Mouse (Mus musculus) liver (tissue): ENCODE data around the gene Rpl41.
"Not testable (repeated sequence)": the region's sequence is repeated elsewhere in the genome, so short reads cannot be mapped to it uniquely, and the experiment has no call there.

ENCODE experiments used
- DNase-seq: peaks from one replicate; pipeline ENCODE4 v3.0.0-alpha.2; 2020; ENCODE audit warnings: mixed read lengths

Gene Rpl41

GRCm38 (mm10) chr10:128524111-128524731, 24.9 kb downstream of the Rpl41 start:
- DNase-seq: no peak

DNA sequence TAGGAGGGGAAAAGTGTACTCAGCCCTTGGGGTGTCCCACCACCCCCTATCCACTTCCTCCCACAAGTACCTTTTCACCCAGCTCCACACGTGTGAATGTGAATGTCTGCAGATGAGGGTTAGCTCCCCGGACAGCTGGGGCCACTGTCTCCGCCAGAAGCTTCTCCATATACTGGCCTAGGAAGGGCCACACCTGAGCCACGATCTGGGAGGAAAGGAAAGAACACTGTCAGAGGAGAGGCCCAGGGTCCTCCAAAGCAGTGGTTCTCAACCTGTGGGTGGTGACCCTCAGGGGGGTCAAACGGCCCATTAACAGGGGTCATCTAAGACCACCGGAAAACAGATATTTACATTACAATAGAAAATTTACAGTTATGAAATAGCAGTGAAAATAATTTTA, 26.8 kb downstream of the Rpl41 start:
- DNase-seq: no peak

DNA sequence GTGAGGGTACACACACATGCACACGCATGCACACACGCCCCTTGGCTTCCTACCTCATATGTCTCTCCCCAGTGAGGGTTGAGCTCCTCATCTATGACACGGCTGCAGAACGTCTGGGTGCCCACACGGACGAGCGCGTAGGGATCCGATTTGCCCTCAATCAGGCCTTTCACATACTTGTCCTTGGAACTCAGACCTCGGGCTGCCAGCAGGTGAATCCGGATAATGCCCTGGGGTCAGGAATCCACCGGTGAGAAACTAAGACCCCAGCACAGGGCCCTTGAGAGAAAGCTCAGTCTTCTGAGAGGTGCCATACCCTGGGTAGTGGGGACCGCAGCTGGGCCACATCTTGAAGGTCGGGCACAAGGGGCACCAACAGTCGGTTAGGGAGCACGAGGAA, 28.5 kb downstream of the Rpl41 start:
- no peak for DNase-seq

- peak; percentile 54 for DNase-seq
These were observed 30.3 kb downstream of the Rpl41 start for GRCm38 (mm10) chr10:128518833-128519232.

- peak; percentile 54 for DNase-seq
These were observed 32.4 kb downstream of the Rpl41 start for GRCm38 (mm10) chr10:128516677-128517076.

DNA sequence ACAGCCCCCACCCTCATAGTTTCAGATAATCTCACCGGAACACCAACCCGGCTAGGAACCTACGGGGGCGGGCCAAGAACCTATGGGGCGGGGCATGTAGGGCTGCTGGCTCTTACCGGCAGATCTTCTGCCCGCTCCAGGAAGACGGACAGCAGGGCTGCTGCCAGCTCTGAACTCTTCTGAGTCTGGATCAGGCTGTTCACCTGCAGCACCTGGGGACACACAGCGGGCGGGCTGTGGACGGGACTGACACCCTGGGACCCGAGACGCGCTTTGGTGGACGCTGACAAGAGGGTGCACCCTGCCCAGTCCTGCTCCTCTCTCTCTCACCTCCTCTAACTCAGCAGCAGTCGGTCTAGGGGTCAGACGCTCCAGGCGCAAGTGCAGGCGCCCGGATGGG, 33.1 kb downstream of the Rpl41 start:
- peak; percentile 70 for DNase-seq

DNA sequence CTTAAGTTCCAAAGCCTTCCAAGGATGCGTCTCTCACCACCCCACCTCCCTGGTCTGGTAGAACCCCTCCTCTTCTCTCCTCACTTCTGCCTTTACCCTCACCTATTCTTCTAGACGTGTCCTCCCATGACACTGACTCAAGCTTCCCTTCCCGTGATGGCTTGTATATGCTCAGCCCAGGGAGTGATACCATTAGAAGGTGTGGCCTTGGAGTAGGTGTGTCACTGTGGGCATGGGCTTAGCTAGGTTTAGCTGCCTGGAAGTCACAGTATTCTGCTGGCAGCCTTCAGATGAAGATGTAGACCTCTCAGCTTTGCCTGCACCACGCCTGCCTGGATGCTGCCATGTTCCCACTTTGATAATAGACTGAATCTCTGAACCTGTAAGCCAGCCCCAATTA, 34.1 kb downstream of the Rpl41 start:
- no peak for DNase-seq

DNA sequence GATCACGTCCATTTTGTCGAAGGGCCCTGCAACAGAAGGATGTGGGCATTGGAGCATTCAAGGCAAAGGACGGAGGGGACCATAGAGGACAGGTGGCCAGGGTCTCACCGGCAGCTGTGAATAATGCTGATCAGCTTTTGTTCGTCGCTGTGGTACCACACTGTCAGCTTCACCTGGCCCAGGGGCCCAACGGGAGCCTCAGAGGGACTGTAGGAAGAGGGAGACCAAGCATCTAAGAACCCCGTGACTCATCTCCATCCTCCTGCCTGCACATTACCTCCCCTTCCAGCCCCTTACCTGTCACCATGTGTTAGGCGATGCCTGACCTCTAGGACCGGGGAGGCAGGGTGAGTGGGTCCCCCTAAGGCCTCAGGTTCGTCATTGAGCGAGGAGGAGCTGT, 37.3 kb downstream of the Rpl41 start:
- DNase-seq: no peak

- DNase-seq: no peak
These were observed 37.9 kb downstream of the Rpl41 start for GRCm38 (mm10) chr10:128511189-128511588.

GRCm38 (mm10) chr10:128510301-128510700, 38.8 kb downstream of the Rpl41 start:
- no peak for DNase-seq

DNA sequence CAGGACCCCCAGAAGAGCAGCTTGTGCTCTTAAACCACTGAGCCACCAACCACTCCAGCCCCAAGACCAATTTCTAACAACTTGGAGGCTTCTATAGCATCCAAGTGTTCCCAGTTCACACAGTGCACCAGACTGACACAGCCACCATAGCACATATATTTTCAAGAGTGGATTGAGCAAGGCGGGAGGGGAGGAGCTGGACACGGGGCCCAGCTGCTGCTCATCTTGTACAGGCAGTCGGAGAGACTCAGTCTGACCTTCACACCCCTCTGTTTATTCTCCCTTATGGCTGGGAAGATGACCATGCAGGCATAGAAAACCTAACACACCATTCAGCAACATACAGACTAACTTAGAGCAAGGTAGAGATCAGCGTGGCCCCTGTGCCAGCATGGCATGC, 39.3 kb downstream of the Rpl41 start:
- DNase-seq: no peak

- DNase-seq: no peak
These were observed 39.9 kb downstream of the Rpl41 start for GRCm38 (mm10) chr10:128509203-128509602.

DNA sequence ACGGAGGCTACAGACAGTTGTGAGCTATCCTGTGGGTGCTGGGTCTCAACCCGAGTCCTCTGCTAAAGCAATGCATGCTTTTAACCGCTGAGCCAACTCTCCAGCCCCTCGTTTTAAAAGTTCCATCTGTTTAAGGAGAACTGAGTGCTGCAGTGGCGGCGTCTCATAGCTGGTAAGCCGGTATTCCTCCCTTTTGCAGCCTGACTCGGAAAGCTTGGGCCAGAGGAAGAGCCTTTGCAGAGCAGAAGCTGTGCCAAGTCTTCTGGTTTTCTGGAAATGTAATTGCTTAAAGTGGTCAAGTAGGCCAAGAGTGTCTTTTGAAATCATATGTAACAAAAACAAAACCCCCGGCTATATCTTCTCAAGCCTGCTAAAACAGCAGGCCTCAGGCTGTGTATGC, 40.8 kb downstream of the Rpl41 start:
- DNase-seq: no peak

GRCm38 (mm10) chr10:128505974-128506373, 43.1 kb downstream of the Rpl41 start:
- DNase-seq: no peak

DNA sequence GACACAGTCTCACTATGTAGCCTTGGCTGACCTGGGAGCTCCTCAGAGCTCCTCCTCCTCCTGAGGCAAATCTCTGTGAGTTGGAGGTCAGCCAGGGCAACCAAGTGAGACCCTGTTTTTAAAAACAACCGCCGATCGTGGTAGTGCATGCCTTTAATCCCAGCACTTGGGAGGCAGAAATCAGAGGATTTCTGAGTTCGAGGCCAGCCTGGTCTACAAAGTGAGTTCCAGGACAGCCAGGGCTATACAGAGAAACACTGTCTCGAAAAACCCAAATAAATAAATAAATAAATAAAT, 43.8 kb downstream of the Rpl41 start:
- not testable (repeated sequence) for DNase-seq

DNA sequence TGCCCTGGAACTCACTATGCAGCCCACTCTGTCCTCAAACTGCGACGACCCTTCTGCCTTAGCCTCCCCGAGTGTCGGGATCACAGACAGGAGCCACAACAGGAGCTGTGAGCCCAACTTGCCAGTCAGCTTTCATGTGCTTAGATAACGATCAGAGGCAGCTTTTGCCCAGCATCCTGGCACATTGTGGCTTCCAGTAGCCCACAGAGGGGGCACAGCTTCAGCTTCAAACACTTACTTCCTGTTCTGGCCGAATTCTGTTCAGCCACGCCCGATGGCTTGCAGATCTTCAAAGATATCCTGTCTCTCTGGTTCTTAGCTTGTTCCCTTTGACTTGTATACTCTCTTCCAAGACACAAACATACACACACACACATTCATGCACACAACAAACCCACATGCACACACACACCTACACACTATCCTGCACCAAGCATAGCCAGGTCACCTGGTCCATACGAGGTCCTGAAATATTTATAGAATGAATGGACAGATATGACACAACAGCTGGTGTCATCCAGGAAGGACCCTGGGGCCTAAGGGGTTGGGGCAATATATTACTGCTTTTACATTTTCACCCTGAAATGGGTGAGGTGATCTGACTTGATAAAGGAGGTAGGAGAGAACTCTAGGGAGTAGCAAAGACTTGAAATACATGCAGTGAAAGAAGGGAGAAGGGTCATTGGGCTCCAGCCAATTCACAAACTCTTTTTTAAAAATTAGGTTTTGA, 44.3 kb downstream of the Rpl41 start:
- DNase-seq: peak; percentile 49

DNA sequence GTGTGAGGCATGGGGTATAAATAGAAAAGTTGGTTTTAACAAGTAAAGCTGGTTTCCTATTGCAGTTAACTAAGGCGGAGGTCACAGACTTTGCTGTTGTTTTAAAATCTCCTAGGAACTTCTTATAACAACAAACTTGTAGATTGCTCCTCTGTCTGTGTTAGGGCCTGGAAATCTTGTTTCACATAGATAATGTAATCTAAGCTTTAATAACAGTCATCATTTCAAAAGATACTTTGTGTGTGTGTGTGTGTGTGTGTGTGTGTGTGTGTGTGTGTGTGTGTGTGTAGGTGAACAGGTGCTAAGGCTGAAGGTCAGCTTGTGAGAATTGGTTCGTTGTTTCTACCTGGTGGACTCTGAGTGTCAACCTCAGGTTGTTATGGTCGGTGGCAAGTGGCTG, 45.1 kb downstream of the Rpl41 start:
- DNase-seq: no peak

- DNase-seq: no peak
These were observed 45.6 kb downstream of the Rpl41 start for GRCm38 (mm10) chr10:128503532-128503931.

- DNase-seq: peak; percentile 36
These were observed 46.8 kb downstream of the Rpl41 start for GRCm38 (mm10) chr10:128502341-128502740.

- DNase-seq: peak; percentile 56
These were observed 49.9 kb downstream of the Rpl41 start for GRCm38 (mm10) chr10:128499116-128499671.

GRCm38 (mm10) chr10:128498590-128498989, 50.5 kb downstream of the Rpl41 start, which contains the start of gene Myl6b:
TSS of gene Myl6b (minus strand) at chr10:128498685.
- peak; percentile 96 for DNase-seq
